Mouse (Mus musculus) NIH3T3 (cell line): ENCODE data around the gene Krtap1-5.

Experiments used
- DNase-seq: peaks from one replicate; pipeline ENCODE4 v3.0.0-alpha.2; 2012; ENCODE audit warnings: low read depth

The Krtap1-5 gene

DNA sequence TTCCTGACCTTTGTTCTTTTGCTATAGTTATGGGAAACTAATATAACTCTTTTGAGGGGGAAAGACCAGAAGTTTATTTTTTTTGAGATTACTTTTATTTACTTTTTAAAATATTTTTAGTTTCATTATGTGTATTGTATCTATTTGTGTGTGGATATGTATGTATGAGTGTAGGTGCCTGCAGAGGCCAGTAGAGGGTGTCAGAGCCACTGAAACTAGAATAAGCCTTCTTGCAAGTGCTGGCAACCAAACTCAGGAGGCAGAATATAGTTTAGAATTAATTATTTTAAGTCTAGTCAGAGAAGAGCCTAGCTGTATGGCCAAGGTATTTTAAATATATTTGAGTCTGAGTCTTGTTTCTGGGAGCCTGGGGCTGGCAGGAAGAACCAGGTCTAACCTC lies 32.9 kb downstream of the Krtap1-5 start:
- no peak for DNase-seq

DNA sequence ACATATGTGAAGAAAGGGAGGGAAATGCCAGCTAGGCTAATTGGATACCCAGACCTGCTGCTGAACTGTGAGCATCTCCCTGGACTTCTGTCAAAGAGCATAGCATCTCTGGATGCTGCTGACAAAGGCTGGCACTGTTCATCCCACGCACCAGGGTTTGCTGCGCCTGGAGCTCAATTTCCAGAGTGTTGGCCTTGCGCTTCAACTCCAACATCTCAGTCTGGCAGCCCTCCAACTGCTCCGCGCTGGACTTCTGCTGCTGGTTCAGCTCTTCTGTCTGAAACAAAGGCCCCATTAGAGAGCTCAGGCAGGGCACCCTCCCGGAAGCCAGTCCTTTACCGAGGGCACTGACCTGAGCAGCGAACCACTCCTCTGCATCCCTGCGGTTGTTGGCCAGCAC lies 41.1 kb downstream of the Krtap1-5 start:
- peak; percentile 14 for DNase-seq
